Mouse (Mus musculus): Measurements from ENCODE around the gene Optn. TPM values are rescaled to one million over a fixed set of nuclear protein-coding genes. Genes with fewer than 3 reads are reported as not detected.
A peak's percentile ranks its signal among the peaks of the same experiment; 100 is the strongest.

Optn gene
- total and polyA plus RNA-seq, 2 experiments = 13.3 to 70.8 TPM

DNA sequence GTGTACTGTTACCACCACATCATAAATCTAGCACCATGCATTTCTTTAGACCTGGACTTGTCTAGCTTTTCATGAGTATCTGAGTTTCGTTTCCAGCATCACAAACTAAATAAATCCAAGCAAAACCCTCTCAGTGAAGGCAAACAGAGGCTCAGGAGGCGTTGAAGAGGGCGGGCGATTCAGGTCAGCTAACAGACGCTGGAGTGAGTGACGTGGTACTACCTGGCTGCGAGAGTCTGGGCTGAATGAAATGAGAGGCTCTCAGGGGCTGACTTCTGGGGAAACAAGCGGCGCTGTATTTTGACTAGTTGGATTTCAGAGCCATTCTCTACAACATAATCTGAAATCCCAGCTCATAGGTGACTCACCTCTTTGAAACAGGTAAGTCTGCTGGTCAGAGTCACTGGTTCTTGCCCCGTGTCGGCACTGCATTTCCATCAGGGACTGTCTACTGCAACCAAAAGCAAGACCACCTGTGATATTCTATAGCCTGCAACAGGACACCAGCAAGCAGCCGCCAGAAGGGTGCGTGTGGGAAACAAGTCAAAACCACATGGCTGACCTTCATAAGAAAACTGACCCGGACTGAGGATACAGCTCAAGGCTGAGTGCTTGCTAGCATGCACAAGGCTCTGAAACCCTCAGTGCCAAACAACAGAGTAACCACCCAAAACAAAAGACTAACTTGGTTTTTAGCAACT is 40.0 kb downstream of the Optn start:
- H3K27me3 ChIP-seq (ENCODE audit: control insufficient read depth, insufficient read depth, low read length) = no peaks in the 10 kb centered on the region

DNA sequence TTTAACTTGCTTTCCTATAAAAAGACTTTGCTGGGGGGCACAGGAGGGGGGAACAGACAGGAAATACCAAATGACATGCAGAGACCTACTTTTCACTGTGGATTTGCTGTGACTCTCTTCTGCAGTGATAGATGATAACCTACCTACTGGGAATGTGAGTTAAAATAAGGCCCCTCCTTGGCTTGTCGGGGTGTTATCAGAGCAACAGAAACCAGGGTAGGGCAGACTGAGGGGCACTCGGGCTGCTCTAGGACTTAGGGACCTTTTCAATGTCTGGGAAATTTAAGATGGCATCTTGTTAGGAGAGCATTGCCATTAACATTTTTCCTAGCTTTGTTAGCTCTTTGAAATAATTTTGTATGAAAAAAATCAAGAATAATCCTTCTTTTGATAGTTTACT is 40.6 kb downstream of the Optn start:
- DNase-seq (ENCODE audit: extremely low read depth, low read depth, low spot score) = no peak
- H3K9ac ChIP-seq (ENCODE audit: low read depth, low read length) = no peak overlapping the region
- WGBS = 67% methylated on average over 2 of the region's 2 CpGs

More for the DNA sequence above, 40.0 kb downstream of the Optn start:
- H3K4me3 ChIP-seq (ENCODE audit: insufficient read depth, low read depth, low read length) = no peak overlapping the region
- H3K4me1 ChIP-seq (ENCODE audit: control insufficient read depth, insufficient read depth, low read length) = no peaks in the 10 kb centered on the region
- DNase-seq (ENCODE audit: extremely low read depth, low read depth, low spot score) = no peak
- 91% methylated on average over 14 of the region's 14 CpGs for WGBS
- H3K27ac ChIP-seq (replicated peaks; ENCODE audit: insufficient read depth, low read depth, low read length) = no peak overlapping the region
- TF ChIP-seq CTCF (IDR thresholded peaks at IDR 0.05; ENCODE audit: low read depth, low read length) = no peak
- H3K9ac ChIP-seq (ENCODE audit: low read depth, low read length) = no peak overlapping the region
- no peaks in the 10 kb centered on the region for H3K79me2 ChIP-seq (ENCODE audit: control insufficient read depth, insufficient read depth, low read length)
- H3K36me3 ChIP-seq (ENCODE audit: control insufficient read depth, insufficient read depth, low read length) = peaks cover 73% of the 10 kb centered on the region

GRCm38 (mm10) chr2:5019708-5020107 is 44.1 kb downstream of the Optn start:
- Histone ChIP-seq H3K79me2 (ENCODE audit: control insufficient read depth, insufficient read depth, low read length) (no peaks in the 10 kb centered on the region), H3K4me1 (ENCODE audit: control insufficient read depth, insufficient read depth, low read length) (peaks cover 3% of the 10 kb centered on the region; the same call in 1 of the 2 replicates), H3K27ac (replicated peaks; ENCODE audit: insufficient read depth, low read depth, low read length) (no peak overlapping the region), H3K9ac (ENCODE audit: low read depth, low read length) (no peak overlapping the region), H3K27me3 (ENCODE audit: control insufficient read depth, insufficient read depth, low read length) (no peaks in the 10 kb centered on the region), H3K4me3 (ENCODE audit: insufficient read depth, low read depth, low read length) (no peak overlapping the region), H3K36me3 (ENCODE audit: control insufficient read depth, insufficient read depth, low read length) (peaks cover 52% of the 10 kb centered on the region)
- no peak for DNase-seq (ENCODE audit: extremely low read depth, low read depth, low spot score)
- TF ChIP-seq POLR2A (IDR thresholded peaks at IDR 0.05; ENCODE audit: extremely low read depth, insufficient read depth, low read length) (no peak), CTCF (IDR thresholded peaks at IDR 0.05; ENCODE audit: low read depth, low read length) (no peak)
- WGBS = 64% methylated on average over 1 of the region's 1 CpGs

More for the DNA sequence above, 40.6 kb downstream of the Optn start:
- Histone ChIP-seq H3K79me2 (ENCODE audit: control insufficient read depth, insufficient read depth, low read length) (no peaks in the 10 kb centered on the region), H3K4me3 (ENCODE audit: insufficient read depth, low read depth, low read length) (no peak overlapping the region), H3K4me1 (ENCODE audit: control insufficient read depth, insufficient read depth, low read length) (no peaks in the 10 kb centered on the region), H3K27ac (replicated peaks; ENCODE audit: insufficient read depth, low read depth, low read length) (no peak overlapping the region), H3K36me3 (ENCODE audit: control insufficient read depth, insufficient read depth, low read length) (peaks cover 72% of the 10 kb centered on the region), H3K27me3 (ENCODE audit: control insufficient read depth, insufficient read depth, low read length) (no peaks in the 10 kb centered on the region)
- TF ChIP-seq POLR2A (IDR thresholded peaks at IDR 0.05; ENCODE audit: extremely low read depth, insufficient read depth, low read length) (no peak), CTCF (IDR thresholded peaks at IDR 0.05; ENCODE audit: low read depth, low read length) (no peak)

DNA sequence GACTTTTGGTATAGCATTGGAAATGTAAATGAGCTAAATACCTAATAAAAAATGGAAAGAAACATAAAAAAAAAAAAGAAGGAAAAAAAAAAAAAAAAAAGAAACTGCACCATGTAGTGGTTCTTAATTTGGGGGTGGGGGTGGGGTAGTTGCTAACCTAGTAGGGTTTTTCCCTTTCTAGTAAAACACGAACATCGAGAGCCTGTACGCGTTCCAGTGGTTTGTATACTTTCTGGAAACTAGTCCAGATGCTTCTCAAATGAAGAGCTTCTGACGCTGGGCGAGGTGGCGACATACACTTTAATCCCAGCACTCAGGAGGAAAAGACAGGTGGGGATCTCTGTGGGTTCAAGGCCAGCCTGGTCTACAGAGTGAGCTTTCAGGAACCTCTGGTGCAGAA is 46.9 kb downstream of the Optn start:
- H3K79me2 ChIP-seq (ENCODE audit: control insufficient read depth, insufficient read depth, low read length) = no peaks in the 10 kb centered on the region
- peaks cover 30% of the 10 kb centered on the region for H3K36me3 ChIP-seq (ENCODE audit: control insufficient read depth, insufficient read depth, low read length)
- no peak overlapping the region for H3K27ac ChIP-seq (replicated peaks; ENCODE audit: insufficient read depth, low read depth, low read length)
- peaks cover 5% of the 10 kb centered on the region; the same call in 1 of the 2 replicates for H3K4me1 ChIP-seq (ENCODE audit: control insufficient read depth, insufficient read depth, low read length)
- no peak overlapping the region for H3K9ac ChIP-seq (ENCODE audit: low read depth, low read length)
- TF ChIP-seq POLR2A (IDR thresholded peaks at IDR 0.05; ENCODE audit: extremely low read depth, insufficient read depth, low read length) = no peak
- no peak for TF ChIP-seq CTCF (IDR thresholded peaks at IDR 0.05; ENCODE audit: low read depth, low read length)
- no peak overlapping the region for H3K4me3 ChIP-seq (ENCODE audit: insufficient read depth, low read depth, low read length)
- H3K27me3 ChIP-seq (ENCODE audit: control insufficient read depth, insufficient read depth, low read length) = no peaks in the 10 kb centered on the region
- WGBS = 79% methylated on average over 7 of the region's 7 CpGs
- no peak for DNase-seq (ENCODE audit: extremely low read depth, low read depth, low spot score)

GRCm38 (mm10) chr2:5015527-5015926 is 48.3 kb downstream of the Optn start:
- no peak overlapping the region for H3K9ac ChIP-seq (ENCODE audit: low read depth, low read length)
- no peak for TF ChIP-seq POLR2A (IDR thresholded peaks at IDR 0.05; ENCODE audit: extremely low read depth, insufficient read depth, low read length)
- H3K27me3 ChIP-seq (ENCODE audit: control insufficient read depth, insufficient read depth, low read length) = no peaks in the 10 kb centered on the region
- H3K27ac ChIP-seq (replicated peaks; ENCODE audit: insufficient read depth, low read depth, low read length) = 0 out of 2 replicates have a peak overlapping the region, but pooled peaks have one; percentile 7
- WGBS = 53% methylated on average over 6 of the region's 6 CpGs
- H3K36me3 ChIP-seq (ENCODE audit: control insufficient read depth, insufficient read depth, low read length) = peaks cover 18% of the 10 kb centered on the region
- DNase-seq (ENCODE audit: extremely low read depth, low read depth, low spot score) = peak; percentile 55
- no peak overlapping the region for H3K4me3 ChIP-seq (ENCODE audit: insufficient read depth, low read depth, low read length)
- H3K79me2 ChIP-seq (ENCODE audit: control insufficient read depth, insufficient read depth, low read length) = no peaks in the 10 kb centered on the region
- peaks cover 5% of the 10 kb centered on the region; the same call in 1 of the 2 replicates for H3K4me1 ChIP-seq (ENCODE audit: control insufficient read depth, insufficient read depth, low read length)

DNA sequence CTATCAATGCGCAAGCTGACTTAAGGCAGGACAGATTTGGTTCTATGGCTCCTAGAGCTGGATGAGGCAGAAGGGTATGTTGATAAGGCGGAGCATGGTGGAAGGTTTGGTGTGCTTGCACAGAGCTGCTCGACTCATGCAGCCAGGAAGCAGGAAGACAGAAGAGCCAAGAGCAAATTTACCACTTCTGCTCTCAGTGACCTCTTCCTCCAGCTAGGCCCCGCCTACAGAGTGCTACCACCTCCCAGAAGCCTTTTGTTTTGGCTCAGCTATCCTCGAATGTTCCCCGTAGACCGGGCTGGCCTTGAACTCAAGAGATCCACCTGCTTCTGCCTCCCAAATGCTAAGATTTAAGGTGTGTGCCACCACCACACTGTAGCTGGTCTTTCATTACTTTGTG is 49.2 kb downstream of the Optn start:
- H3K9ac ChIP-seq (ENCODE audit: low read depth, low read length) = no peak overlapping the region
- peaks cover 5% of the 10 kb centered on the region; the same call in 1 of the 2 replicates for H3K4me1 ChIP-seq (ENCODE audit: control insufficient read depth, insufficient read depth, low read length)
- peak overlapping the region; percentile 5 for H3K27ac ChIP-seq (replicated peaks; ENCODE audit: insufficient read depth, low read depth, low read length)
- no peak overlapping the region for H3K4me3 ChIP-seq (ENCODE audit: insufficient read depth, low read depth, low read length)
- H3K27me3 ChIP-seq (ENCODE audit: control insufficient read depth, insufficient read depth, low read length) = no peaks in the 10 kb centered on the region
- 39% methylated on average over 7 of the region's 7 CpGs for WGBS
- H3K79me2 ChIP-seq (ENCODE audit: control insufficient read depth, insufficient read depth, low read length) = no peaks in the 10 kb centered on the region
- H3K36me3 ChIP-seq (ENCODE audit: control insufficient read depth, insufficient read depth, low read length) = peaks cover 11% of the 10 kb centered on the region
- no peak for TF ChIP-seq CTCF (IDR thresholded peaks at IDR 0.05; ENCODE audit: low read depth, low read length)
- no peak for TF ChIP-seq POLR2A (IDR thresholded peaks at IDR 0.05; ENCODE audit: extremely low read depth, insufficient read depth, low read length)
- DNase-seq (ENCODE audit: extremely low read depth, low read depth, low spot score) = peak; percentile 75
